Mouse (Mus musculus) lung, embryonic 16.5 days (tissue): ENCODE measurements at regions not wholly inside any gene's neighbourhood (a gene's known extent, or its start where the extent isn't known, plus 50 kb on each side); places are given as distances from the start of the nearest gene placed in this dataset.

Experiments
- ATAC-seq: fragments of 200-750 bp; cut with Nextera tagmentation; 2 replicates; pipeline ENCODE4 v1.8.0; 2017; ENCODE audit warnings: low read depth, mild to moderate bottlenecking, moderate library complexity
- H3K27ac ChIP-seq: fragments of 300-500 bp; sonication (generic); 2 replicates; pipeline ENCODE4 v1.5.1; 2014; ENCODE audit warnings: mild to moderate bottlenecking, control low read depth, low read length
- H3K27me3 ChIP-seq: fragments of 300-500 bp; sonication (generic); 2 replicates; pipeline ENCODE4 v1.6.1; 2014; ENCODE audit warnings: low read depth, low read length, mixed read lengths; ENCODE audit not compliant: control insufficient read depth, insufficient read depth
- H3K36me3 ChIP-seq: fragments of 300-500 bp; sonication (generic); 2 replicates; pipeline ENCODE4 v1.6.1; 2014; ENCODE audit warnings: low read length; ENCODE audit not compliant: control insufficient read depth, insufficient read depth
- H3K4me1 ChIP-seq: fragments of 300-500 bp; sonication (generic); replicated peaks from 2 replicates; pipeline ENCODE4 v1.6.1; 2014; ENCODE audit warnings: low read length, mixed read lengths; ENCODE audit not compliant: control insufficient read depth, insufficient read depth
- H3K4me2 ChIP-seq: fragments of 300-500 bp; sonication (generic); 2 replicates; pipeline ENCODE4 v1.6.1; 2014; ENCODE audit warnings: low read depth, low read length, control low read depth
- H3K4me3 ChIP-seq: fragments of 300-500 bp; sonication (generic); 2 replicates; pipeline ENCODE4 v1.5.1; 2014; ENCODE audit warnings: mild to moderate bottlenecking, low read length, control low read depth
- H3K9ac ChIP-seq: fragments of 300-500 bp; sonication (generic); 2 replicates; pipeline ENCODE4 v1.6.1; 2014; ENCODE audit warnings: low read length, control low read depth
- H3K9me3 ChIP-seq: fragments of 300-500 bp; sonication (generic); 2 replicates; pipeline ENCODE4 v1.6.1; 2016; ENCODE audit warnings: low read length; ENCODE audit not compliant: control insufficient read depth
- WGBS: fragments of 180-500 bp; shearing (Covaris S2); extraction: QIAGEN DNeasy Blood & Tissue Kit; methylation state at CpG from one replicate; pipeline ENCODE4 v1.1.7; 2014; 5-methylcytosine and 5-hydroxymethylcytosine counted together

- no peaks in the 10 kb centered on the region for H3K4me1 ChIP-seq
- peaks cover 5% of the 10 kb centered on the region; the same call in 1 of the 2 replicates for H3K9me3 ChIP-seq
- no peak overlapping the region for H3K4me3 ChIP-seq
- H3K9ac ChIP-seq: no peak overlapping the region
- WGBS: 58% methylated on average over 3 of the region's 3 CpGs
- no peaks in the 10 kb centered on the region for H3K36me3 ChIP-seq
- H3K27ac ChIP-seq: no peak overlapping the region
- no peaks in the 10 kb centered on the region for H3K27me3 ChIP-seq
- no peak for ATAC-seq
- no peak overlapping the region for H3K4me2 ChIP-seq
Measured at GRCm38 (mm10) chr8:64542501-64542900, 150.4 kb downstream of the Cpe start.

- H3K4me2 ChIP-seq: no peak overlapping the region
- no peaks in the 10 kb centered on the region for H3K27me3 ChIP-seq
- 63% methylated on average over 4 of the region's 4 CpGs for WGBS
- H3K9me3 ChIP-seq: peaks cover 5% of the 10 kb centered on the region; the same call in 1 of the 2 replicates
- no peak overlapping the region for H3K4me3 ChIP-seq
- no peak for ATAC-seq
- no peaks in the 10 kb centered on the region for H3K4me1 ChIP-seq
- no peak overlapping the region for H3K9ac ChIP-seq
- no peak overlapping the region for H3K27ac ChIP-seq
- H3K36me3 ChIP-seq: no peaks in the 10 kb centered on the region
Measured at GRCm38 (mm10) chr8:64539846-64540472, 152.9 kb downstream of the Cpe start.

- Histone ChIP-seq H3K9ac (no peak overlapping the region), H3K4me2 (no peak overlapping the region), H3K4me3 (no peak overlapping the region), H3K4me1 (no peaks in the 10 kb centered on the region), H3K36me3 (no peaks in the 10 kb centered on the region), H3K27me3 (no peaks in the 10 kb centered on the region), H3K9me3 (no peaks in the 10 kb centered on the region), H3K27ac (no peak overlapping the region)
- ATAC-seq: no peak
- WGBS: 72% methylated on average over 2 of the region's 2 CpGs
Measured at GRCm38 (mm10) chr8:64531780-64532179, 161.1 kb downstream of the Cpe start.

GRCm38 (mm10) chr8:64522441-64523102 lies 170.3 kb downstream of the Cpe start:
- WGBS: 61% methylated on average over 8 of the region's 8 CpGs
- no peaks in the 10 kb centered on the region for H3K27me3 ChIP-seq
- no peaks in the 10 kb centered on the region for H3K4me1 ChIP-seq
- no peaks in the 10 kb centered on the region for H3K36me3 ChIP-seq
- ATAC-seq: no peak
- no peak overlapping the region for H3K9ac ChIP-seq
- H3K27ac ChIP-seq: no peak overlapping the region
- no peaks in the 10 kb centered on the region for H3K9me3 ChIP-seq
- H3K4me2 ChIP-seq: no peak overlapping the region
- no peak overlapping the region for H3K4me3 ChIP-seq

GRCm38 (mm10) chr8:64519650-64520049 lies 173.2 kb downstream of the Cpe start:
- ATAC-seq: no peak
- no peak overlapping the region for H3K4me3 ChIP-seq
- no peaks in the 10 kb centered on the region for H3K36me3 ChIP-seq
- no peaks in the 10 kb centered on the region for H3K4me1 ChIP-seq
- 63% methylated on average over 1 of the region's 1 CpGs for WGBS
- no peak overlapping the region for H3K4me2 ChIP-seq
- H3K9me3 ChIP-seq: no peaks in the 10 kb centered on the region
- no peaks in the 10 kb centered on the region for H3K27me3 ChIP-seq
- H3K27ac ChIP-seq: no peak overlapping the region
- no peak overlapping the region for H3K9ac ChIP-seq

GRCm38 (mm10) chr8:64515923-64516322 lies 176.9 kb downstream of the Cpe start:
- WGBS: 77% methylated on average over 5 of the region's 5 CpGs
- no peaks in the 10 kb centered on the region for H3K27me3 ChIP-seq
- H3K9ac ChIP-seq: no peak overlapping the region
- H3K4me2 ChIP-seq: no peak overlapping the region
- H3K4me1 ChIP-seq: no peaks in the 10 kb centered on the region
- no peak overlapping the region for H3K27ac ChIP-seq
- no peak for ATAC-seq
- H3K4me3 ChIP-seq: no peak overlapping the region
- peaks cover 3% of the 10 kb centered on the region; the same call in 1 of the 2 replicates for H3K9me3 ChIP-seq
- H3K36me3 ChIP-seq: no peaks in the 10 kb centered on the region

GRCm38 (mm10) chr8:64497281-64498060 lies 195.4 kb downstream of the Cpe start:
- Histone ChIP-seq H3K27ac (no peak overlapping the region), H3K4me3 (no peak overlapping the region), H3K4me1 (no peaks in the 10 kb centered on the region), H3K9ac (no peak overlapping the region), H3K36me3 (no peaks in the 10 kb centered on the region), H3K4me2 (no peak overlapping the region), H3K27me3 (no peaks in the 10 kb centered on the region), H3K9me3 (no peaks in the 10 kb centered on the region)
- WGBS: 70% methylated on average over 6 of the region's 6 CpGs
- no peak for ATAC-seq

- H3K36me3 ChIP-seq: no peaks in the 10 kb centered on the region
- H3K4me1 ChIP-seq: no peaks in the 10 kb centered on the region
- 50% methylated on average over 14 of the region's 14 CpGs for WGBS
- H3K27ac ChIP-seq: no peak overlapping the region
- H3K9ac ChIP-seq: no peak overlapping the region
- H3K27me3 ChIP-seq: no peaks in the 10 kb centered on the region
- H3K9me3 ChIP-seq: no peaks in the 10 kb centered on the region
- no peak overlapping the region for H3K4me2 ChIP-seq
- no peak overlapping the region for H3K4me3 ChIP-seq
- no peak for ATAC-seq
Measured at GRCm38 (mm10) chr8:64496333-64497213, 196.3 kb downstream of the Cpe start.
